Mouse (Mus musculus): ENCODE measurements around the gene Ap2m1.

GRCm38 (mm10) chr16:20523886-20524285, 11.4 kb upstream of the Ap2m1 start:
- TF ChIP-seq GATA1 (IDR thresholded peaks at IDR 0.05; ENCODE audit: low read length) = no peak
- no peak for TF ChIP-seq TAL1 (IDR thresholded peaks at IDR 0.05; ENCODE audit: low read length)

Data from erythroblast, embryonic 14.5 days (primary cell).